Mouse (Mus musculus) forebrain, embryonic 11.5 days (tissue): ENCODE results near the gene Hjurp. TPM values are rescaled to one million over a fixed set of nuclear protein-coding genes. Genes with fewer than 3 reads are reported as not detected.

ENCODE experiments used
- ATAC-seq: fragments of 200-750 bp; cut with Nextera tagmentation; replicated peaks from 2 replicates; pipeline ENCODE4 v1.8.0; 2017; ENCODE audit warnings: moderate TSS enrichment; ENCODE audit not compliant: low FRiP score
- DNase-seq: peaks from one replicate; pipeline ENCODE4 v3.0.0-alpha.2; 2017; ENCODE audit warnings: low spot score
- H3K27ac ChIP-seq: fragments of 300-500 bp; sonication (generic); 2 replicates; pipeline ENCODE4 v1.5.1; 2014; ENCODE audit warnings: low read depth, low read length
- H3K27me3 ChIP-seq: fragments of 300-500 bp; sonication (generic); 2 replicates; pipeline ENCODE4 v1.6.1; 2014; ENCODE audit warnings: mild to moderate bottlenecking, low read length, mixed read lengths; ENCODE audit not compliant: control insufficient read depth, insufficient read depth
- H3K36me3 ChIP-seq: fragments of 300-500 bp; sonication (generic); 2 replicates; pipeline ENCODE4 v1.6.1; 2014; ENCODE audit warnings: mild to moderate bottlenecking, low read length, moderate library complexity, mixed read lengths; ENCODE audit not compliant: control insufficient read depth, insufficient read depth
- H3K4me1 ChIP-seq: fragments of 300-500 bp; sonication (generic); replicated peaks from 2 replicates; pipeline ENCODE4 v1.6.1; 2014; ENCODE audit warnings: low read length, mixed read lengths; ENCODE audit not compliant: control insufficient read depth, insufficient read depth
- H3K4me2 ChIP-seq: fragments of 300-500 bp; sonication (generic); 2 replicates; pipeline ENCODE4 v1.6.1; 2014; ENCODE audit warnings: low read depth, mild to moderate bottlenecking, low read length, moderate library complexity, mixed read lengths; ENCODE audit not compliant: severe bottlenecking
- H3K4me3 ChIP-seq: fragments of 300-500 bp; sonication (generic); 2 replicates; pipeline ENCODE4 v1.5.1; 2014; ENCODE audit warnings: low read depth, low read length
- H3K9ac ChIP-seq: fragments of 300-500 bp; sonication (generic); 2 replicates; pipeline ENCODE4 v1.6.1; 2014; ENCODE audit warnings: low read length
- H3K9me3 ChIP-seq: fragments of 300-500 bp; sonication (generic); 2 replicates; pipeline ENCODE4 v1.6.1; 2016; ENCODE audit warnings: low read length, mixed read lengths; ENCODE audit not compliant: control insufficient read depth
- WGBS: fragments of 180-500 bp; shearing (Covaris S2); extraction: QIAGEN DNeasy Blood & Tissue Kit; methylation state at CpG from one replicate; pipeline ENCODE4 v1.1.7; 2014; 5-methylcytosine and 5-hydroxymethylcytosine counted together
- polyA plus RNA-seq: library from polyadenylated mRNA; unstranded; fragments of >200 nt; fragmentation: Nextera tagmentation; extraction: Ambion mirVana; gene quantifications from 2 replicates; pipeline ENCODE4 v1.2.1, GENCODE M21; 2014

The Hjurp gene
- polyA plus RNA-seq, 1 experiment from 2014 or later: 223 TPM

DNA sequence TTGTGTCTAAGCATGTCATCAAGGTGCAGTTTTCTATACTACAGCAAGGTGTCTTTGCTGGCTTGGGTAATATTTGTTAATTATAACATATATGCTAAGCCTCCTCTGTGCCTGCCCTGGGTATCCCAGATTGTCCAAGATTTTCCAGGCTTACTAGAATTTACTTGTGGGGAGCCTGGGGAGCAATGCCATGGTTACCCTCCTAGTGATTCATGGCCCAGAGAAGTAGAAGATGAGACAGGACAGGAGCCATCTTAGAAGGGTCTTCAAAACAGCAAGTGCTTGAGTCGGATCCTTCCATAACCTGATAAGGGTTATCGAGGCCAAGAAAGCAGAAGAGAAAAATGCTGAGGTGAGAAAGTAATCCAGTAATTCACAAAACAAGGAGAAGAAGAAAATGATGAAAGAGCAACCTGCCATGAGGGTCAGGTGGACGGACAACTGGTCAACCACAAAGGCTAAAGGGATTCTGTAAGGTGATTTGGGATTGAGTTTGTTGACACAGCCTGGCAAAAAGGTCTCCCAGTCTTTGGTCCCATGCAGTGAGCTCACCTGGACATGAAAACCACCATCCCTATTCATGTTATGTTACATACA lies 14.1 kb upstream of the Hjurp start:
- DNase-seq: no peak
- H3K4me1 ChIP-seq: no peaks in the 10 kb centered on the region
- no peak overlapping the region for H3K9ac ChIP-seq

DNA sequence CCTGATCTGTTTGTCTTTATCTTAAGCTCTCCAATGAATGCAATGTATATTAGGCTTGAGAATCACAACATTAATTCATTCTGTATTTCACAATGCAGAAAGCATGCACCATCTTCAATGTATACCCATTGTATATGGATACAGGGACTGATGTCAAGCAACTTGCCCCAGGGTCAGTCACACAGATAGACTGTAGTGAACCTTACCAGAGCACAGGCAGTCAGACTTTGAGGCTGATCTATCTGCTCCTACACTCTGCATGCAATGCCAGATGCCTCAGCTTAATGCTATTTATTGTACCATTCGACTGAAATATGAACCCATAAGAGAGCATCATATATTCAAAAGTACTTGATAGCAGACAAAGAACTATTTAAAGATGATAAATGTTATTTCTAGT lies 13.1 kb upstream of the Hjurp start:
- no peak overlapping the region for H3K9ac ChIP-seq
- H3K4me1 ChIP-seq: no peaks in the 10 kb centered on the region
- no peak for DNase-seq
- 72% methylated on average over 1 of the region's 1 CpGs for WGBS
- peaks cover 62% of the 10 kb centered on the region for H3K9me3 ChIP-seq
- no peaks in the 10 kb centered on the region for H3K27me3 ChIP-seq
- no peaks in the 10 kb centered on the region for H3K36me3 ChIP-seq
- H3K4me3 ChIP-seq: no peak overlapping the region
- ATAC-seq: no peak
- H3K4me2 ChIP-seq: no peak overlapping the region
- no peak overlapping the region for H3K27ac ChIP-seq

More for the DNA sequence above, 14.1 kb upstream of the Hjurp start:
- 63% methylated on average over 3 of the region's 3 CpGs for WGBS
- no peaks in the 10 kb centered on the region for H3K36me3 ChIP-seq
- no peak overlapping the region for H3K27ac ChIP-seq
- no peak overlapping the region for H3K4me3 ChIP-seq
- no peak overlapping the region for H3K4me2 ChIP-seq
- no peaks in the 10 kb centered on the region for H3K27me3 ChIP-seq
- peaks cover 61% of the 10 kb centered on the region for H3K9me3 ChIP-seq
- no peak for ATAC-seq

DNA sequence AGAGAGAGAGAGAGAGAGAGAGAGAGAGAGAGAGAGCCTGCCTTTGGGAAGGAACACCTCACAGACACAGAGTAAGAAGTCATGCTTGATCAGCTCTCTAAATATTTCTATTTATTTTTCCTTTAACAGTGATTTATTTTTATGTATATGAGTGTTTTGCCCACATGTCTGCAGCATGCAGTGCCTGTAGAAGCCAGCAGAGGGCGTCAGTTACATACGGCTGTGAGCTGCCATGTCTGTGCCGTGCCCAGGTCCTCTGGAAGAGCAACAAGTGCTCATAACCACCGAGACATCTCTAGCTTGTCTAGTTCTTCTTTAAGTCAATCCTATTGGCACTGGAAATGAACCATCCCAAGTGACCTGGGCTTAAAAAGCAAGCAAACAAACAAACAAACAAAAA lies 12.5 kb upstream of the Hjurp start:
- no peak overlapping the region for H3K4me2 ChIP-seq
- DNase-seq (peak; percentile 82), ATAC-seq (no peak)
- H3K9ac ChIP-seq: no peak overlapping the region
- WGBS: 42% methylated on average over 4 of the region's 4 CpGs
- peaks cover 64% of the 10 kb centered on the region for H3K9me3 ChIP-seq
- H3K4me3 ChIP-seq: no peak overlapping the region
- H3K27me3 ChIP-seq: no peaks in the 10 kb centered on the region
- H3K27ac ChIP-seq: no peak overlapping the region
- H3K36me3 ChIP-seq: no peaks in the 10 kb centered on the region
- no peaks in the 10 kb centered on the region for H3K4me1 ChIP-seq

DNA sequence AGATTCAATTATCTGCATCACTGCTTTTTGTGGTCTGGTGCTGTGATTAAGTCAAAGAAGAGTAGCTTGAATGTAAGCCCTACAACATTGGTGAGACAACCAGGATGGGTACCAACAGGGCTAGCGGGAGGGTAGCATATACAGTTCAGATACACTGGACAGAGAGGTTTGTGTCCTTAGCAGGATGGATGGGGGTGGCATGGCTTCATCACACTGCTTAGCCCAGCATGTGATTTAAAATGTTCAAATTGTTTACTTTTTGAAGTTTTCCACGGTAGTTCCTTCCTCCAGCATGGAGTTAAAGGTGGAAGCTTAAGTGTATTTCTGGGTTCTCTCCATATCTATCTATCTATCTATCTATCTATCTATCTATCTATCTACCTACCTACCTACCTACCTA lies 11.7 kb upstream of the Hjurp start:
- Histone ChIP-seq H3K9ac (no peak overlapping the region), H3K4me1 (no peaks in the 10 kb centered on the region), H3K4me2 (no peak overlapping the region), H3K36me3 (no peaks in the 10 kb centered on the region), H3K4me3 (no peak overlapping the region), H3K9me3 (peaks cover 69% of the 10 kb centered on the region), H3K27me3 (no peaks in the 10 kb centered on the region), H3K27ac (no peak overlapping the region)
- WGBS: 51% methylated on average over 2 of the region's 2 CpGs
- ATAC-seq: no peak
- DNase-seq: no peak

DNA sequence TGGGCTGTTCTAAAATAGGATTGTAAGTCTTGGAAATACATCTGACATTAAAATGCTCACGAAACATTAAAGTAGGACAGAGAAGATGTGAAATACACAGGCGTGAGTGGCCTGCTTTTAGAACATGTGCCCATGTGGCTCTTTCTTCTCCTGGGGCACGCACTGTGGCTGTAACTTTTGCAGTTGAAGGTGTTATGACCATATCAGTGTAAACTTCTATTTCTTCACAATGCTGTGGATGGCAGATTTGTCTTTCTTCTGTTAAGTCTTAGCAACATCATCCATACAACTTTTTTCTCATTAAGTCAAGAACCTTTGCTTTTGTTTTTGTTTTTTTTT lies 11.3 kb upstream of the Hjurp start:
- Histone ChIP-seq H3K9ac (no peak overlapping the region), H3K4me2 (no peak overlapping the region), H3K27ac (no peak overlapping the region), H3K4me3 (no peak overlapping the region), H3K4me1 (no peaks in the 10 kb centered on the region), H3K27me3 (no peaks in the 10 kb centered on the region), H3K36me3 (no peaks in the 10 kb centered on the region), H3K9me3 (peaks cover 73% of the 10 kb centered on the region)
- ATAC-seq (no peak), DNase-seq (no peak)
- WGBS: 80% methylated on average over 3 of the region's 3 CpGs

DNA sequence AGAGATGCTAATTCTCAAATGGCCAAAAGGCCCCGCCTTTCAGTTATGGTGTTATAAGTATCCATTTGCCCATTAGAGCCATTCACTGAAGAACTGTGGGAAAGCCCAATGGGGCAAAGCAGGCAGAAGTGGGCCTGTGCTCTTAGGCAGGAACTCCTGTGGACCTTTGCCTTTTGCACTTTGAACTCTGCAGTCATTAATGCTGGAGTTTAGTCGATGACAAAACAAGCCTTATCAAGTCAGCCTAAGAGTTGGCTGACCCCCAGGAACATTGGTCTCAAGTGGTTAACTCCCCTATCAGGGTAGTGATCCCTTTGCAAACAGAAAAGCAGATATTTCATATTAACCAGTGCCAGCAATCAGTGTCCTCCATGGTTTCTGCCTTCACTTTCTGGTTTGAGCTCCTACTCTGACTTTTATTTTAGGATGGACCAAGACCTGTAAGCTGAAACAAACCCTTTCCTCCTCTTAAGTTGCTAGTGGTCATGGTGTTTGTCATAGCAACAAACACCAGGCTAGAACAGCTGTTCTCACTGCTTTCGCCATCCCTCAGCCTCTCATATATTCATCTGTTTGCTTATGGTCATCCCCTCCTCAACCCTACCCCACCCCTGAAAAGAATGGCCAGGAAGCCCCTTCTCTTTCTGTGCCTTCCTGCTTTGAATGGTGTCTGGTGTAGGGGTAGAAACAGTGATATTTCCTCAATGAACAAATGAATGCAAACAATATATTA lies 10.8 kb upstream of the Hjurp start:
- Histone ChIP-seq H3K27ac (no peak overlapping the region), H3K4me3 (no peak overlapping the region), H3K4me2 (no peak overlapping the region), H3K27me3 (no peaks in the 10 kb centered on the region), H3K4me1 (no peaks in the 10 kb centered on the region), H3K36me3 (no peaks in the 10 kb centered on the region), H3K9me3 (peaks cover 77% of the 10 kb centered on the region), H3K9ac (no peak overlapping the region)
- 44% methylated on average over 3 of the region's 3 CpGs for WGBS
- DNase-seq (no peak), ATAC-seq (no peak)

DNA sequence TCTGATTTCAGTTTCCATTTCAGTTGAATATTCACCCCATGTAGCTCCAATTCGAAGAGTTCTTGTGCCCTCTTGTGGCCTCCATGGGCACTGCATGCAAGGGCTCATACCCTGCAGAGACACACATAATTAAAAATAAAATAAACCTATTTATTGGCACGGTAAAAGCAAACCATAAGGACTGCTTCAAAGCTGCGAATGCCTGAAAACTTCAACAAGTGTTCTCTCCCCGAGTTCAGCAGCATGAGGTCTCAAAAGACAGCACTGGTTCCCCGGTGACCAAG lies 10.2 kb upstream of the Hjurp start:
- Histone ChIP-seq H3K4me3 (no peak overlapping the region), H3K9me3 (peaks cover 83% of the 10 kb centered on the region), H3K4me2 (no peak overlapping the region), H3K4me1 (no peaks in the 10 kb centered on the region), H3K27me3 (no peaks in the 10 kb centered on the region), H3K36me3 (no peaks in the 10 kb centered on the region), H3K9ac (no peak overlapping the region), H3K27ac (no peak overlapping the region)
- 41% methylated on average over 5 of the region's 5 CpGs for WGBS
- no peak for ATAC-seq
- DNase-seq: peak; percentile 81

DNA sequence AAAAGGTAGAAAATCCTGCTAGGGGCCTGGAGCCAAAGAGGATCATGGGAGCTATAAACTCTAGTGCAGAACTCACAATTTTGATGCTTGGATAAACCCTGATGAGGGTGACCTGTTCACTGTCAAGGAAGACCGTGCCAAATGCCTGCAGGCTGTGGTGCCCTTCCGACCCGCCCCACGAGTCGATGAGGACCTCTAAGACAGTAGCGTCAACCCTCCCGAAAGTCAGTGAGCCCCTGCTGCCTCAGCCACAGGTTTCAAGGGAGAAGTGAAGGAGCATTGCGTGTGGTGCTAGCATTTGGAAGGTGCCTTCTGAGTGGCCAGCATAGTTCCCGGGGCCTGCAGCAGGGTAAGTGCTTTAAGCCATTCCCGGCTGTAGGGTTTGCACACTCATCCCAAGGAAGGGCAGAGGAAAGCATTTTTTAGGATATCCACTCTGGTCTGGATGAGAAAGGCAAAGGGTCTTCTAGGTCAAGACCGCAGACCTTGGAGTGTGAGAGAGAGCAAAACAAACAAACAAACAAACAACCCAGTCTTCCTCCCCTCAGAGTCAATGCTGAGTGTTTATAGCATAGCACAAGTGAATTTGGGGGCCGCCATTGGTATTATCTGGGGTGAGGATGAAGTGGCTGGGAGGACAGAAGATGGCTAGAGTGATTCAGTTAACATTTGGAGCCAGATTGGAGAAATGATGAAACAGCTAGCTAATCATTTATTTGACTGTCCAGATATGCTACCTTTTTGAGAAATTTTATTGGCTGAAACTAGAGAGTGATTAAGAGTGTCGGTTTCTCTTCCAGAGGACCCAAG lies 9.7 kb upstream of the Hjurp start:
- 76% methylated on average over 13 of the region's 13 CpGs for WGBS
- DNase-seq (no peak), ATAC-seq (no peak)
- H3K27me3 ChIP-seq: no peaks in the 10 kb centered on the region
- no peak overlapping the region for H3K4me3 ChIP-seq
- H3K36me3 ChIP-seq: no peaks in the 10 kb centered on the region
- H3K4me1 ChIP-seq: no peaks in the 10 kb centered on the region
- H3K4me2 ChIP-seq: no peak overlapping the region
- no peak overlapping the region for H3K9ac ChIP-seq
- H3K9me3 ChIP-seq: peaks cover 82% of the 10 kb centered on the region
- no peak overlapping the region for H3K27ac ChIP-seq
